Mouse (Mus musculus) midbrain, embryonic 15.5 days (tissue): ENCODE measurements around the gene Papss2. TPM values are rescaled to one million over a fixed set of nuclear protein-coding genes. Genes with fewer than 3 reads are reported as not detected.

ENCODE experiments used
- ATAC-seq: fragments of 200-750 bp; cut with Nextera tagmentation; replicated peaks from 2 replicates; pipeline ENCODE4 v1.8.0; 2017; ENCODE audit warnings: moderate TSS enrichment
- H3K27ac ChIP-seq: fragments of 300-500 bp; sonication (generic); 2 replicates; pipeline ENCODE4 v1.5.1; 2015; ENCODE audit warnings: mild to moderate bottlenecking, inconsistent platforms
- H3K27me3 ChIP-seq: fragments of 300-500 bp; sonication (generic); replicated peaks from 2 replicates; pipeline ENCODE4 v1.6.1; 2015; ENCODE audit warnings: inconsistent platforms
- H3K36me3 ChIP-seq: fragments of 300-500 bp; sonication (generic); replicated peaks from 2 replicates; pipeline ENCODE4 v1.6.1; 2015; ENCODE audit warnings: inconsistent platforms
- H3K4me1 ChIP-seq: fragments of 300-500 bp; sonication (generic); 2 replicates; pipeline ENCODE4 v1.6.1; 2015; ENCODE audit warnings: inconsistent platforms
- H3K4me2 ChIP-seq: fragments of 300-500 bp; sonication (generic); 2 replicates; pipeline ENCODE4 v1.6.1; 2015; ENCODE audit warnings: inconsistent platforms, mild to moderate bottlenecking, moderate library complexity
- H3K4me3 ChIP-seq: fragments of 300-500 bp; sonication (generic); 2 replicates; pipeline ENCODE4 v1.5.1; 2015; ENCODE audit warnings: mild to moderate bottlenecking, inconsistent platforms
- H3K9ac ChIP-seq: fragments of 300-500 bp; sonication (generic); 2 replicates; pipeline ENCODE4 v1.6.1; 2015; ENCODE audit warnings: mild to moderate bottlenecking, inconsistent platforms
- H3K9me3 ChIP-seq: fragments of 300-500 bp; sonication (generic); 2 replicates; pipeline ENCODE4 v1.6.1; 2016; ENCODE audit warnings: inconsistent platforms
- WGBS: fragments of 180-500 bp; shearing (Covaris S2); methylation state at CpG from one replicate; pipeline ENCODE4 v1.1.7; 2015; ENCODE audit warnings: mixed read lengths; 5-methylcytosine and 5-hydroxymethylcytosine counted together
- polyA plus RNA-seq: library from polyadenylated mRNA; unstranded; fragments of >200 nt; fragmentation: Nextera tagmentation; extraction: Ambion mirVana; gene quantifications from 2 replicates; pipeline ENCODE4 v1.2.1, GENCODE M21; 2015

Gene Papss2
- polyA plus RNA-seq, 1 experiment from 2014 or later, result 0.81 TPM

- no peaks in the 10 kb centered on the region for H3K36me3 ChIP-seq
Measured at GRCm38 (mm10) chr19:32603466-32603865, 7.9 kb downstream of the Papss2 start.

GRCm38 (mm10) chr19:32604127-32604526, 8.5 kb downstream of the Papss2 start:
- no peak overlapping the region for H3K4me3 ChIP-seq
- no peak overlapping the region for H3K4me2 ChIP-seq
- no peak for ATAC-seq
- 60% methylated on average over 8 of the region's 8 CpGs for WGBS
- no peak overlapping the region for H3K27ac ChIP-seq
- H3K9me3 ChIP-seq, result no peaks in the 10 kb centered on the region
- no peaks in the 10 kb centered on the region for H3K27me3 ChIP-seq
- no peaks in the 10 kb centered on the region for H3K4me1 ChIP-seq
- no peaks in the 10 kb centered on the region for H3K36me3 ChIP-seq
- no peak overlapping the region for H3K9ac ChIP-seq

More at GRCm38 (mm10) chr19:32603466-32603865, 7.9 kb downstream of the Papss2 start:
- WGBS, result 100% methylated on average over 1 of the region's 1 CpGs
- Histone ChIP-seq H3K4me2 (no peak overlapping the region), H3K27me3 (no peaks in the 10 kb centered on the region), H3K4me1 (no peaks in the 10 kb centered on the region), H3K4me3 (no peak overlapping the region), H3K9me3 (no peaks in the 10 kb centered on the region), H3K27ac (no peak overlapping the region), H3K9ac (no peak overlapping the region)
- no peak for ATAC-seq

DNA sequence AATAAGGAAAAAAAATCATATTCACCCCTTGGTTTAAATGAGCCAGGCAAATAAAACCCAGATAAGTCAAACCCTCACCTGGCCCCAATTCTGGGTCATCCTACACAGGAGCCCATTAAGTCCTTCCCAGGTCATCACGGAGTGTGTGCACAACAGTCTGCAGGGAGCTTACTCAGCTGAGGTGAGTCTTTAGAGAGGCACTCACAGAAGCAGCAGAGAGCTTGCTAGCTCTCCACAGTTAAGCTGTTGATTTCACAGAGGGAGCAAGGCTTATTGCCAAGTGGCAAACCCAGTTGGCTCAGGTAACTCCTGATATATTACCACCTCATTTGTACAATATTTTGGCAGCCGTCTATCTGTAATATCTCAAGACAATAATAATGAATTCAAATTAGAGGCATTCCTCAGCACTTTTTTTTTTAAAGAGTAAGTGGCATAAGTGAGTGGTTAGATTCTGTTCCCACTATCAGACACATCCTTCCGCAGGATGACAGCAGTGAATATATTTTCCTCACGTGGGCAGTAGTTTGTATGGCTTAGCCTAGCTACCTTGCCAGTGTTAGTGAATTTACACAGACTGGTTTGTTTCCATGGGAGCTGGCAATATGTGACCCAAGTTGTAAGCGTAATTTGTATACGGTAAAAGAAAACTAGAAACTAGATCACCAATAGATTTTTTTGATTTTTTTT, 9.1 kb downstream of the Papss2 start:
- ATAC-seq, result no peak
- H3K36me3 ChIP-seq, result no peaks in the 10 kb centered on the region
- no peak overlapping the region for H3K4me2 ChIP-seq
- no peaks in the 10 kb centered on the region for H3K4me1 ChIP-seq
- H3K27ac ChIP-seq, result no peak overlapping the region
- H3K9ac ChIP-seq, result no peak overlapping the region
- no peak overlapping the region for H3K4me3 ChIP-seq
- no peaks in the 10 kb centered on the region for H3K9me3 ChIP-seq
- no peaks in the 10 kb centered on the region for H3K27me3 ChIP-seq
- 85% methylated on average over 6 of the region's 6 CpGs for WGBS

DNA sequence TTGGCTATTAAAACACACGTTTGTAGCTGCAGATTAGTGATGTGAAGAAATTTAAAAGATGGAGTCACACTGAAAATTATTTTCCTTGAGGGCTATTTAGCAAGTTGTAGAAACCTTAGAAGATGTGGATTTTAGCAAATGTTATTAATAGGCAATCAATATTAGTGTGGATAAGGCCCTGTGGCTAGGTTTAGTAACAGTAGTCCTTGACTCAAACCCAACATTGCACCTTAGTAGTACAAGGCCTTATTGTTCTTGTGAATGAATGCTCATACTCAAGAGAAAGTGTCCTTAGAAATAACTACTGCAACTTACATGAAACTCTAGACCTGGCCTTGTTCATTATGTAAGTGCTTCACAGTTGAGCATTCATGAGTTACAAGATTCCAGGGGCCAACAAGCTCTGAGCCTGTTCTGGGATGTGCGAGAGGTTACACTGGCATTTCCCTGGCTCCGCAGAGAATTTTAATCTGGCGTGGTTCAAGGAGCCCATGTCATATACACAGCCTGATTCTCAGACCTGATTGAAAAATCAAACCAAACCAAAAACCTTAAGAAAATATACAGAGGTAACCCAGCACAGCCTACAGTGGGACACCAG, 10.7 kb downstream of the Papss2 start:
- Histone ChIP-seq H3K36me3 (no peaks in the 10 kb centered on the region), H3K9ac (no peak overlapping the region), H3K9me3 (no peaks in the 10 kb centered on the region), H3K4me3 (no peak overlapping the region), H3K27me3 (no peaks in the 10 kb centered on the region), H3K27ac (no peak overlapping the region), H3K4me2 (no peak overlapping the region), H3K4me1 (no peaks in the 10 kb centered on the region)
- 77% methylated on average over 4 of the region's 4 CpGs for WGBS
- no peak for ATAC-seq

DNA sequence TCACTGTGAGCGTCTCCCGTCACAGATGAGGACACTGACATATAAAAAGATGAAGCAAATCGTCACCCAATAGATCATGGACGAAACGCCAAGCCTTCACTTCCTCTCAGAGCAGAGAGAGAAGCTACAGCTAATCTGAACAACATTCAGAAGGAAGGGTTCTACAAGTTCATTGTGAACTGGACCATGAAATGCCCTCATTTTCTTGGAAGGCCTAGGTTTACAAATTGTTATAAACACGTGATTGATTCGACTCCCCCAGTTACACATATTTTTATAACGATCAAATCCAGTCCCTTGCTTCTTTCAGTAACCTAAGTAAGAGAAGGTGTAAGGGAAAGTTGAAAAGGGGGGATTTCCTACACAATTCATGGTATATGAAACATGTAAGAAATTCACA, 11.4 kb downstream of the Papss2 start:
- H3K4me2 ChIP-seq, result no peak overlapping the region
- no peaks in the 10 kb centered on the region for H3K4me1 ChIP-seq
- ATAC-seq, result no peak
- no peak overlapping the region for H3K27ac ChIP-seq
- H3K27me3 ChIP-seq, result no peaks in the 10 kb centered on the region
- 83% methylated on average over 8 of the region's 8 CpGs for WGBS
- no peaks in the 10 kb centered on the region for H3K9me3 ChIP-seq
- H3K9ac ChIP-seq, result no peak overlapping the region
- no peak overlapping the region for H3K4me3 ChIP-seq
- H3K36me3 ChIP-seq, result no peaks in the 10 kb centered on the region

- H3K4me1 ChIP-seq, result no peaks in the 10 kb centered on the region
- H3K27ac ChIP-seq, result no peak overlapping the region
- H3K27me3 ChIP-seq, result no peaks in the 10 kb centered on the region
- ATAC-seq, result no peak
- WGBS, result 91% methylated on average over 9 of the region's 9 CpGs
- no peak overlapping the region for H3K4me2 ChIP-seq
- H3K4me3 ChIP-seq, result no peak overlapping the region
- H3K9me3 ChIP-seq, result no peaks in the 10 kb centered on the region
- H3K36me3 ChIP-seq, result no peaks in the 10 kb centered on the region
- H3K9ac ChIP-seq, result no peak overlapping the region
Measured at GRCm38 (mm10) chr19:32611386-32612092, 15.9 kb downstream of the Papss2 start.

DNA sequence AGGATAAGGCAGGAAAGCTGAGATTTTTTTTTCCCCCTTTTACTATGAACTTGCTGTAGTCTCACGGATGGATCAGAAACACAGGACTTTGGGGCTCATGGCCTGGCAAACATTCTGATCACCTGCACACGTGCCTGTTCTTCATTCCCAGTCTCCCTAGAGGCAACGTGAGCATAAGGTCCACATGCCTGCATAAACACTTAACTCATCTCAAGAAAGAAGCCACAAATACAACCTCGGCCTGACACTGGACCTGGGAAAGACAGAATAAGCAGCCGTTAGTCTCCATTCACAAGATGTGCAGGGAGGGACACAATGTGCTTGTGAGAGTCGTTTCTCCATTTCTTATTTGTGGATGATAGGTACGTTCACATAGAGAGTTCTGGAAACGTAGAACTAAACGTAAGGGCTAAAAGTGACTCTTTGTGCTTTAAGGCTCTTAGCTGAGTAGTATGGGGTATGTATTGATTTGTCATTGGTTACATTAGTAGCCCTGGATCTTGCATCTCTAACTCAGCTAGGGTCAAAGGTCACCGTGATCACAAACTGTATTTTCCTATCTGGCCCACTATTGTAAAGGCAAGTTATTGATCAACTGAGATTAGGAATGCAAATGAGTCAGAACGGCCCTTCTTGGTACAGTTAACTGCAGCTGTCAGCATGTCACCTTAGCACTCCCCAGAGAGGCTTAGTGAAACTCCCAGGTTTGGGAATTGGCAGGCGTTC, 18.6 kb downstream of the Papss2 start:
- no peak overlapping the region for H3K9ac ChIP-seq
- no peak overlapping the region for H3K4me2 ChIP-seq
- no peaks in the 10 kb centered on the region for H3K36me3 ChIP-seq
- H3K27me3 ChIP-seq, result no peaks in the 10 kb centered on the region
- no peak overlapping the region for H3K27ac ChIP-seq
- no peak overlapping the region for H3K4me3 ChIP-seq
- 83% methylated on average over 12 of the region's 12 CpGs for WGBS
- H3K4me1 ChIP-seq, result no peaks in the 10 kb centered on the region
- no peak for ATAC-seq
- no peaks in the 10 kb centered on the region for H3K9me3 ChIP-seq

GRCm38 (mm10) chr19:32614772-32615099, 19.1 kb downstream of the Papss2 start:
- no peak overlapping the region for H3K4me3 ChIP-seq

DNA sequence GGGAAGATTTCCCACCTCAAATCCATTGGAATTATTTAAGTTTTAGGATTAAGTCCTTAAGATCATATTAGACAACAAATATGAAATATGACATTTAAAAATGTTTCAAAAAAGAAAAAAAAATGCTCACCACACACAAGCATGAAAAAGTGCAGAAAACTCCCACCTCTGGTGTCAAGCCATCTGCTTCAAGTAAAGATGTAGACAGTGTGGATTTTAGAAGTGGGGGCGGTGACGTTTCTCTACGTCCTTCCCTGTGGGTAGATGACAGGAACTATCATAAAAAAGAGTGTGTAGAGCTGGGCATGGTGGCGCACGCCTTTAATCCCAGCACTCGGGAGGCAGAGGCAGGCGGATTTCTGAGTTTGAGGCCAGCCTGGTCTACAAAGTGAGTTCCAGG, 21.1 kb downstream of the Papss2 start:
- Histone ChIP-seq H3K4me3 (no peak overlapping the region), H3K27me3 (no peaks in the 10 kb centered on the region), H3K4me1 (no peaks in the 10 kb centered on the region), H3K36me3 (no peaks in the 10 kb centered on the region), H3K4me2 (no peak overlapping the region), H3K9me3 (no peaks in the 10 kb centered on the region), H3K9ac (no peak overlapping the region), H3K27ac (no peak overlapping the region)
- WGBS, result 93% methylated on average over 7 of the region's 7 CpGs
- no peak for ATAC-seq

More at GRCm38 (mm10) chr19:32614772-32615099, 19.1 kb downstream of the Papss2 start:
- Histone ChIP-seq H3K27ac (no peak overlapping the region), H3K9ac (no peak overlapping the region), H3K4me1 (no peaks in the 10 kb centered on the region), H3K9me3 (no peaks in the 10 kb centered on the region), H3K27me3 (no peaks in the 10 kb centered on the region), H3K4me2 (no peak overlapping the region), H3K36me3 (no peaks in the 10 kb centered on the region)
- 70% methylated on average over 2 of the region's 2 CpGs for WGBS
- no peak for ATAC-seq

DNA sequence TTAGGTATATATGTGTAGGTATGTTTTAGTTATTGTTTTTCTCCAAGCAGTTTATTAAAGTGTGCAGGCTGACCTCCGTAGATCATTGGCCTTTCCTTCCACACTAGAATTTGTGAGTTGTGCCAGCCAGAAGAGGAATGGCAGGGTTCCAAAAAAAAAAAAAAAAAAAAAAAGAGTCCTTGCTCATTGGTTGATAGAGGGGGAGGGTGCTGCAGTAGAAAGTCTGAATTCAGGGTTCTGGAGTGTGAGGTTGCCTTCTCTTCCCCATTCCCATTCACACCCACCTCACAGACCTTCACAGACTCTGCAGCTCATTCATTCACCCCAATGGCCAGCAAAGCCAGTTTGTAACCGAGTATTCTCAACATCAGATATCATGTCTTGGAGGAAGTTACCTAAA, 24.1 kb downstream of the Papss2 start:
- Histone ChIP-seq H3K4me1 (no peaks in the 10 kb centered on the region), H3K27ac (no peak overlapping the region), H3K36me3 (no peaks in the 10 kb centered on the region), H3K9me3 (no peaks in the 10 kb centered on the region), H3K9ac (no peak overlapping the region), H3K27me3 (no peaks in the 10 kb centered on the region), H3K4me2 (no peak overlapping the region), H3K4me3 (no peak overlapping the region)
- WGBS, result 86% methylated on average over 2 of the region's 2 CpGs
- ATAC-seq, result no peak

GRCm38 (mm10) chr19:32620859-32621445, 25.4 kb downstream of the Papss2 start:
- H3K4me2 ChIP-seq, result no peak overlapping the region
- H3K9ac ChIP-seq, result no peak overlapping the region
- H3K9me3 ChIP-seq, result no peaks in the 10 kb centered on the region
- H3K4me1 ChIP-seq, result no peaks in the 10 kb centered on the region
- 90% methylated on average over 15 of the region's 15 CpGs for WGBS
- H3K27me3 ChIP-seq, result no peaks in the 10 kb centered on the region
- ATAC-seq, result no peak
- H3K27ac ChIP-seq, result no peak overlapping the region
- no peaks in the 10 kb centered on the region for H3K36me3 ChIP-seq
- no peak overlapping the region for H3K4me3 ChIP-seq

GRCm38 (mm10) chr19:32622142-32622541, 26.6 kb downstream of the Papss2 start:
- no peak overlapping the region for H3K4me2 ChIP-seq
- 79% methylated on average over 3 of the region's 3 CpGs for WGBS
- H3K4me3 ChIP-seq, result no peak overlapping the region
- no peak for ATAC-seq
- no peak overlapping the region for H3K9ac ChIP-seq
- H3K27me3 ChIP-seq, result no peaks in the 10 kb centered on the region
- H3K36me3 ChIP-seq, result no peaks in the 10 kb centered on the region
- no peaks in the 10 kb centered on the region for H3K4me1 ChIP-seq
- no peaks in the 10 kb centered on the region for H3K9me3 ChIP-seq
- H3K27ac ChIP-seq, result no peak overlapping the region
